Mouse (Mus musculus) layer of hippocampus, postnatal 25 days (tissue): ENCODE measurements around the gene Dtwd1. TPM values are rescaled to one million over a fixed set of nuclear protein-coding genes. Genes with fewer than 3 reads are reported as not detected.
"Not testable (repeated sequence)": the region's sequence is repeated elsewhere in the genome, so short reads cannot be mapped to it uniquely, and the experiment has no call there.

Experiments
- DNase-seq, 2 experiments: peaks; one replicate each; pipeline ENCODE4 v3.0.0; 2022; ENCODE audit warnings: mixed read lengths in 2 of 2, low spot score in 1 of 2; ENCODE audit errors: extremely low spot score in 1 of 2
- total RNA-seq, 2 experiments: library from RNA; stranded (reverse); gene quantifications; 2 replicates each; pipeline ENCODE4 v1.2.3; 2021

Dtwd1 gene
- 10 to 100 TPM; 15.1 to 15.7 TPM for total RNA-seq

- peak; percentile 96 to 99 for DNase-seq
Observed at GRCm38 (mm10) chr2:126151855-126152571, at the start of gene Dtwd1, which contains the start of gene Fam227b. Gene Dtwd1 (plus strand): TSS chr2:126152141. Gene Fam227b (minus strand): TSS chr2:126152004.

- DNase-seq = no peak
Observed at GRCm38 (mm10) chr2:126147723-126148122, 4.2 kb upstream of the Dtwd1 start.

- no peak for DNase-seq
Observed at GRCm38 (mm10) chr2:126165277-126166018, 13.5 kb downstream of the Dtwd1 start.

GRCm38 (mm10) chr2:126166335-126166734 lies 14.4 kb downstream of the Dtwd1 start:
- no peak for DNase-seq

GRCm38 (mm10) chr2:126166848-126167617 lies 15.1 kb downstream of the Dtwd1 start:
- DNase-seq = no peak

- no peak for DNase-seq
Observed at GRCm38 (mm10) chr2:126171427-126171826, 19.5 kb downstream of the Dtwd1 start.

GRCm38 (mm10) chr2:126191306-126191705 lies 39.4 kb downstream of the Dtwd1 start:
- DNase-seq = no peak

GRCm38 (mm10) chr2:126192129-126192528 lies 40.2 kb downstream of the Dtwd1 start:
- DNase-seq = no peak

GRCm38 (mm10) chr2:126195631-126196356 lies 43.9 kb downstream of the Dtwd1 start:
- no peak for DNase-seq

GRCm38 (mm10) chr2:126198971-126199370 lies 47.0 kb downstream of the Dtwd1 start:
- no peak for DNase-seq

- DNase-seq = no peak
Observed at GRCm38 (mm10) chr2:126211011-126211680, 59.2 kb downstream of the Dtwd1 start.

GRCm38 (mm10) chr2:126214800-126215199 lies 62.9 kb downstream of the Dtwd1 start, which contains the start of gene Gm17555:
Gene Gm17555 (plus strand): TSS chr2:126215100.
- not testable (repeated sequence) for DNase-seq

Other genes starting within 250 kb of the Dtwd1 start
- under 1 TPM; 0.52 to 0.62 TPM for gene Fgf7, start 117.5 kb upstream of the Dtwd1 start, total RNA-seq
- gene Fam227b, start 137 bp upstream of the Dtwd1 start, total RNA-seq = under 1 TPM in 1 of 2 experiments, not detected in 1; 0.15 TPM
- not detected for gene Gm17555, start 63.0 kb downstream of the Dtwd1 start, total RNA-seq